Mouse (Mus musculus) urinary bladder, postnatal 10 days (tissue): ENCODE results near the gene Khdc1c.
"Not testable (repeated sequence)": the region's sequence is repeated elsewhere in the genome, so short reads cannot be mapped to it uniquely, and the experiment has no call there.

Source experiments
- DNase-seq: peaks from one replicate; pipeline ENCODE4 v3.0.0; 2022; ENCODE audit warnings: low spot score

Gene Khdc1c

DNA sequence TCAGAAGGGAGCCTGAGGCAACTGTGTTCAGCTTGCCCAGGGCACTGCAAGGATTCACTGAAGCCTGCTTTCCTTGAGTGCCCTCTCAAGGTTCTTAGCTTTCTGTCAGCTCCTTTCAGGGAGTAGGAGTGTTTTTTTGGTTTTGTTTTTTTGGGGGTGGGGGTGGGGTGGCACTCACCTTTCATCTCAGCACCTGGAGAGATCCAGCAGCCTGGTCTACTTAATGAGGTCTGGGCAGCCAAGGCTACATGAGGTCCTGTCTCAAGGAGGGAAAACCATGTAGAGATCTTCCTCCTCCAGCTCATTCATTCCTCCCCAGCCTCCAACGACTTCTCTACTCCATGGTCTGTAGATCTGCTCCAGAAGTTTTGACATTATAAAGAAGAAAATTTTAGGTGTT, at the start of gene Khdc1c:
Gene Khdc1c (plus strand): TSS at position 301 of the 400 bp plus-strand sequence.
- not testable (repeated sequence) for DNase-seq

DNA sequence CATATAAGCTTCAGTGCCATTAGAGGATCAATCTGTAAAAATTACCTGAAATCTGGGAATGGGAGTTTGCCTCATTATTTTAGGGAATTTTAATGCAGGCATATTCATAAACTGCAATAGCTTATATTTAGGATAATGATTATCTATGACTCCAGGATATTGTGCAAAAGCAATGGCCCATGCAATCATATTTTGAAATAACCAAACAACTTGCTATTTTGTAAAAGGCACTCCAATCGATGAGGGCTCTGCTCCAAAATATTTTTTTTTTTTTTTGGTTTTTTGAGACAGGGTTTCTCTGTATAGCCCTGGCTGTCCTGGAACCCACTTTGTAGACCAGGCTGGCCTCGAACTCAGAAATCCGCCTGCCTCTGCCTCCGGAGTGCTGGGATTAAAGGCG, 47.9 kb upstream of the Khdc1c start:
- not testable (repeated sequence) for DNase-seq

DNA sequence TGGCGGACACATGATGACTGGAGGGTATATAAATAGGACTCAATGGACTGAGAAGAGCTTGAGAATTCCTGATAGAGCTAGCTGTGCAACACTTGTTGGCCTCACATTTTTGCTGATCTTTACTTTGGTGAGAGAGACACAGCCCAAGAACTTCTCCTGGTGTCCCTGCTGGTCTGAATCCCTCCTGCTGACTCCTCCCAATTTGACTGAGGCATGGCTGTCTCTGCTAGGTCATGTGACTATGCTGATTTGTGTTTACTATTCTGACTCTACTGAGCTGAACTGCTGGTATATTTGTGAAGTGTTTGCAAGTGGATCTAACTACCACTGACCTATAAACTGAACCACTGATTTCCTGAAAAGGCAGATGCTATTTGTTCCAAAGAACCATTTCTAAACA, 46.5 kb upstream of the Khdc1c start:
- no peak for DNase-seq

DNA sequence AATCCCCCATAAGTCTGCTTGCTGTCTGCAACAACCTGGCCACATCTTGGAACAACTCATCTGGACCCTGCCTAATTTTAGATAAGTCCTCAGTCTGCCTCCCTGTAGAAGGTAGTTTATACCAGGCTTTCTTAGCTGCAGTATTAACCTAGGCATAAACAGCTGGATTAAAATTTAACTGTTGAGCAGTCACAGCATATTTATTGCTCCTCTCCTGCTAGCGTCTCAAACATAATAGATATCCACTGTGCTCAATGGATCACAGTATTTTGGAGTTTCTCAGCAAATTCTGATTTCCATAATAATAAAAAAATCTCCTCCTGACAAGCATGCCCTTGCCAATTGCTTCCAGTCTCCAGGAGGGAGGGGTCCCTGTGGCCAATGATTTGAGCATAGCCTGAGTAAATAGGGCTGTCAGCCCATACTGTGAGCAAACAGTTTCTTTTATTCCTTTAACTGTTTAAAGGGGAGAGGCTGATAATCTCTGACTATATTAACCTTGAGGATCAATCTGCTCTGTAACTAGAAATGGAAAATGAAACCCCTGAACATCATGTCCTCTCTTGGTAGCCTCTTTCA, 44.0 kb upstream of the Khdc1c start:
- DNase-seq, result no peak

DNA sequence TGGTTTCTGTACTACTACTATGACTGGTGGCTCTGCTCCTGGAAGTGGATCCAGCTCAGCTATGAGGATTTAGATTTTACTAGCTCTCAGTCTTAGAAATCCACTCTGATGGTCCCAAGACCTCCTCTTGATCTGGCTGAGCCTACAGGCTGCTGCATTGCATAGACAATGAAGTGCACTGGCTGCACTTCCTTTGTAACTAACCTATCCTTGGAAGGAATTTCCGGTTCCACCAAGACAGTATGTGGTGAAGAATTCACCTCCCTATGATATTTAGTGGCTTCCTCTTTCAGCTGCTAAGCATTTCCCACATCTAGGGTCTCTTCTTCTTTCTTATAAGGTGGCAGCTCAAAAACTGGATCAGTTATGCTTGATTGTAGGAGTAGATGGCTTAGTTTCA, 43.5 kb upstream of the Khdc1c start:
- no peak for DNase-seq

DNA sequence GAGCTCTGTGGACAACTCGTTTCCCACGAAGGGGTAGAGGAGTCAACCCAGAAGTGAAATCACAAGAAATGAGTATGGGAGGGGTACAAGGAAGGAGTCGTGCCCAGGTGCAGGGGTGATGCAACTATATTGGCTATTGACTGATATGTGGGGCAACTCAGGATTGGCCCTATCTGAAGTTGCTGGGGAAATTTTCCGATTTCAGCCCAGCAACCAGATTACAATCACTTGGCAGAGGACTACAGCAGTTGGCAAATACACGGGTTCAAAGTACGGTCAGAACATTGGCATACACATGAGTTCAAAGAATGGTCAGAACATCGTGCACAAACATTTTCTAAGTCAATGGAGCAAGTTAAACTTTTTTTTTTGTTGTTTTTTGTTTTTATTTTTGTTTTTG, 41.4 kb upstream of the Khdc1c start:
- DNase-seq, result no peak

DNA sequence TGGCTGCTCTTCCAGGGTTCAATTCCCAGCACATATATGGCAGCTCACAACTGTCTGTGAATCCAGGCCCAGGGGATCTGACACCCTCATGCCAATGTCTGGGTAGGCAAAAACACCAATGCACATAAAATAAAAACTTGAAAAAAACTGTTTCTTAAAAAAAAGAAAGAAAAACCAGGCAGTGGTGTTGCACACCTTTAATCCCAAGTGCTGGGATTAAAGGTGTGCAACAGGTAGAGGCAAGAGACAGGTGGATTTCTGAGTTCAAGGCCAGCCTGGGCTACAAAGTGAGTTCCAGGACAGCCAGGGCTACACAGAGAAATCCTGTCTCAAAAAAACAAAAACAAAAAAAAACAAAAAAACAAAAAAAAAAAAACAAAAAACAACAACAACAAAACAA, 37.0 kb upstream of the Khdc1c start:
- not testable (repeated sequence) for DNase-seq

DNA sequence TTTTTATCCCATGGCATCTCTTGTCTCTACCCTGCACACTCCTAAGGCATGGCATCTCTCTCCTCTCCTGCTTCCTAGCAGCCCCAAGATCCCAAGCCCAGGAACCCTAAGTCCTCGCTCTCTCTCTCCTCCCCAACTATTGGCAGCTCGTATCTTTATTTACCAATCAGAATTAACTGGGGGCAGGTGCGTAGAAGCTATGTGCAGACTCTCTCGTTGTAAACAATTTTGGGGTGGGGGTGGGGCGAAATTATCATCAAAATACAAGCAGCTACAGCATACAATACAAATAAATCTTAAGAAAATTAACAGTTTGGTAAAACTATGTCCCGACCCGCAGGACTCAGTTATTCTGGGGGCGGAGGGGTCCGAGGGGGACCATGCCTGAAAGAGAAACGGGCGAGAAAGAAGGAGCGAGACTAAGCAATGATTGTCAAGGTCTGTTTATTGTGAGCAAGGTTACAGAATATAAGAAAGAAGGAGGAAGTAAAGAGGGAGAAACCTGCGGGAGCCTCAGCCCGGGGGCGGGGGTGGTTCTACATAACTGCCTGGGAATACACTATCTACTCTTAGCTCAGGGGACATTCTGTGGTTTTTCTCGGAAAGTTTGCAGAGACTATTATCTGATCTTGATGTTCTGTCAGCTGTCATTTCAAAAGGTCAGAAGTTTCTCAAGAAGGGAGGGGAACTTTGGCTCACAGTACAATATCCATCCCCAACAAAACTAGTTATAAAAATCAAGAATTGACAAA, 34.7 kb upstream of the Khdc1c start:
- no peak for DNase-seq

DNA sequence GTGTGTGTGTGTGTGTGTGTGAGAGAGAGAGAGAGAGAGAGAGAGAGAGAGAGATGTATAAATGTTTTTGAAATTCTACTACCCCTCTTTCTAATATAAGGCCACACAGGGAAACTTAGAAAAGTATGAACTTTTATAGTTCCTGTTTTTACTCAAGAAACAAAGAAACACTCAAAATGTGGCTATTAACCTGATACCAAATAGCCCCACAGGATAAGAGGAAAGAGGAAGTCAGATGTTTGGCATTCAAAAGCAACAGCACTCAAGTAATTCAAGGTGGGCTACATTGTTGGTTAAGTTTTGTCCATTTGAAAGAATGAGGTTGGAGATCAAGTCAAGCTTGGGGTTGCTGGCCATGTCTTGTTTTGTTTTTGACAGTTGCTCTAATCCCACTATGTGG, 32.3 kb upstream of the Khdc1c start:
- no peak for DNase-seq

DNA sequence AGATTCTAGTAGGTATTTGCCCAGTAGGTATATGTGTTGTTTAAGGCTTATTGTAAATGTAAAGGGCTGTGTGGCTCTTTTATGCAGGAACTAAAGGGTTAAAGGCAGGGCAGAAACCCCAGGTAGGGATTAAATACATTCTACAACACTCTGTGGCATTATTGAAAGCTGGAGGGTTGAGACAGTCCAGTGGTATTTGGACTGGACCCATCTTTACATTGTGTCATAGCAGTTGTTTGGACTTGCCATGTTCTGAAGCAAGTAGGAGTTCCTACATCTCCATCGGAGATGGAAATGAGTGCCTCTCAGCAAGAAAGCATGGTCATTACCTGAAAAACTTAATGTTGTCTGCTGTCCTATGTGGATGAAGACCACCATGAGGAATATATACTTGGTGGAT, 27.4 kb upstream of the Khdc1c start:
- DNase-seq, result no peak

DNA sequence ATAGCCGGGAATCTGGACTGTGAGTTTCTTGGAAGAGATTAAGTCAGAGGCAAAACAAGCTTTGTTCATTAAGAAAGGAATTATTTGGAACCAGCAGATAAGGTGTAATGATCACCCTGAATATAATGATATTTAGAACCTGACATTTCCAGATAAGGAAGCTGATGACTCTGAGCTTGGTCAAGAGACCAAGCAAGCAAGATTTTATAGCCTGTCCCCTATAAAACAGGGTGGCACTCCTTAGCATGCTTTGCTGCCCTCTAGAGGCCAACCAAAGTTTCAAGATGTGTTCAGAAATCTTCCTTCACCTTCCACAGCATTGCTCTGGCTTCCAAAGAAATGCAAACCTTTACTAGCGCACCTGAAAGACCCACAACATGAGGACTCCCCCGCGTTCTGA, 23.9 kb upstream of the Khdc1c start:
- no peak for DNase-seq

DNA sequence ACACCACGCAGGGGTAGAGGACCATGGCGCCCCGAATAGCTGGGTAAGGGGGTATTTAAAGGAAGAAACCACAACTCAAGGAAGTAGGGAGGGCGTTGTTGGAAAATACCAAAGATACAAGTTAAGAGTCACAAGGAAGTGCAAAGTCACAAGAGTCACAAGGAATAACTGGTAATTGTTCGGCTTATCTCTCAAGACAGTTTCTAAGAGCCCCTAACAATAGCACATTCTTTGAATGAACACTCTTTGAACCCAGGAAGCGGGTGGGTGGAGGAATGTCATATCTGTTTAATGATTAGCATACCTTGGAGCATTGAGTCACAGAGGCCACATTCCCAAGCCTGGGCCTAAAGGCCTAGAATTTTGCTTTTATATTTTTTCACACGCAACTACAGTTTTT, 23.4 kb upstream of the Khdc1c start:
- DNase-seq, result not testable (repeated sequence)

DNA sequence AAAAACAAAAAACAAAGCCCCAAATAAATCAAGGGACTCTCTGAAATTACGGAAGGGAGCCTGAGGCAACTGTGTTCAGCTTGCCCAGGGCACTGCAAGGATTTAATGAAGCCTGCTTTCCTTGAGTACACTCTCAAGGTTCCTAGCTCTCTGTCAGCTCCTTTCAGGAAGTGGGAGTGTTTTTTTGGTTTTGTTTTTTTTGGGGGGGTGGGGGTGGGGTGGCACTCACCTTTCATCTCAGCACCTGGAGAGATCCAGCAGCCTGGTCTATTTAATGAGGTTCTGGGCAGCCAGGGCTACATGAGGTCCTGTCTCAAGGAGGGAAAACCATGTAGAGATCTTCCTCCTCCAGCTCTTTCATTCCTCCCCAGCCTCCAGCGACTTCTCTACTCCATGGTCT, 18.8 kb upstream of the Khdc1c start, which contains the start of gene Khdc1a:
Gene Khdc1a (plus strand): TSS at position 301 of the 400 bp plus-strand sequence.
- no peak for DNase-seq

DNA sequence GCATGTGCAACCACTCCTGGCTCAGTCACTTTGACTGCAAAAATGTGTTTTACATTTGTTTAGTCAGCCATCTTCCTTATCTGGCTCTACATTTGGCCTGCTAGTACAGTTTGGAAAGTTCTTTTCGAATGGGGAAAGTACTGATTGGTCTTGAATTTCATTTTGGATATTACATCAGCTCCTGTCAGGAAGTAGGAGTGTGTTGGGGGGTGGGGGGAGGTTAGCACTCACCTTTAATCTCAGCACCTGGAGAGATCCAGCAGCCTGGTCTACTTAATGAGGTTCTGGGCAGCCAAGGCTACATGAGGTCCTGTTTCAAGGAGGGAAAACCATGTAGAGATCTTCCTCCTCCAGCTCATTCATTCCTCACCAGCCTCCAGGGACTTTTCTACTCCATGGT, 15.1 kb downstream of the Khdc1c start, which contains the start of gene Khdc1b:
Gene Khdc1b (plus strand): TSS at position 301 of the 400 bp plus-strand sequence.
- no peak for DNase-seq

DNA sequence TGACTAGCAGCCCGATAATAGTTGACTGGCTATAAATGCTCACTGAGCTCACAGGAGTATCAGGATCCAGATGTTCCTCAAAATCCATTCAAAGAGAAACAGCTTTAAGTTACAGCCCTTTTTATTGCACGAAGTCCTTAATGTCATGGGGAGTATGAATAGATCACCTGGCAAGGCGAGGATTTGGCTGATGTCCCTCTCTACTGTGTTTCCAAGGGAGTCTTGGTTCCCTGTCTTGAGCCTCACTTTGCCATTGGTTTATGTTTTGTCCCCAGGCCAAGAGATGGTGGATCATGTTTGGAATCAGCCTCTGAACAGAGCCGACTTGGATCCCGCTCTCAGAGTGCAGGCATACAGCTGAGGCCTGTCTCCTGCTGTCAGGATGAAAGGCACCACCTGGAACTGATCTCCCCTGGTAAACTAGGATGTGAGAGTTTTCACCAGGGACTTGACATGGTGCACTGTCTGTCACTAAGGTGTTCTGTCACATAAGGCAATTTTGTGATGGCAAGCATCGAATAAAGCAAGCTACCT, 23.1 kb downstream of the Khdc1c start:
- no peak for DNase-seq

DNA sequence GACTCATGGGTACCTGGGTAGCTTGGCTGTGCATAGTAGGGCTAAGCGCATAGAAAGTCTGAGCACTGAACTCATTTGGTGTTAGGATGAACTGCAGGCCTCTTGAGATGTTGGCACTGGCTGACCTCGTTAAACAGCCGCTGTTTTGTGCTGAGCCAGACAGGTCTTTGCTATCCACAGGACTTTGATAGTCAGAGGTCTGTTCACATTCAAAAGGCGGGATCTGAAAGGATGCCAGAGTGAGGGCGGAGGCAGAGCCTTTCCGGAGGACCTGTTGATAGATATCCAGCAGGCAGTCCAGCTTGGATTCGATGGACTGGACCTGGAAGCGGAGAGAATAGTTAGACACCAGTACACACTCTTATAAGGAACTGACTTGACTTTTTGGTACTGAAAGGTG, 34.7 kb downstream of the Khdc1c start:
- no peak for DNase-seq

DNA sequence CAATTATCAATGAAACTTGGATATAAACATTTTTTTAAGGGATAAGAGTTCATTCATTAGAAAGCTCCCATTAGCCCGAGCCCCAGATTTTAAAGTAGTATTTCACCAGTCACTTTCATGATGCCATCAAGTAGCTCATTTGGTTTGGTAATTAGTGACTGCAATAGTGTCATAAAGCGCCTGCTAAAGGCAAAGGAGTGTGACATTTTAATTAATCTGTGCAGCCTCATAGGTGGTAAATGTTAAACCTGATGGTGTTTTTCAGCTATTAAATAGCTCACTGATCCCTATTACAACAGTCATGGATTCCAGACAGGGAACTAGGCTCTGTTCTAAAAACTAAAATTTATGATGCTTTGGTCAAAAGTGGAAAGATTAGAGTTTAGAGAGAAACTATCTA, 39.1 kb downstream of the Khdc1c start:
- no peak for DNase-seq

DNA sequence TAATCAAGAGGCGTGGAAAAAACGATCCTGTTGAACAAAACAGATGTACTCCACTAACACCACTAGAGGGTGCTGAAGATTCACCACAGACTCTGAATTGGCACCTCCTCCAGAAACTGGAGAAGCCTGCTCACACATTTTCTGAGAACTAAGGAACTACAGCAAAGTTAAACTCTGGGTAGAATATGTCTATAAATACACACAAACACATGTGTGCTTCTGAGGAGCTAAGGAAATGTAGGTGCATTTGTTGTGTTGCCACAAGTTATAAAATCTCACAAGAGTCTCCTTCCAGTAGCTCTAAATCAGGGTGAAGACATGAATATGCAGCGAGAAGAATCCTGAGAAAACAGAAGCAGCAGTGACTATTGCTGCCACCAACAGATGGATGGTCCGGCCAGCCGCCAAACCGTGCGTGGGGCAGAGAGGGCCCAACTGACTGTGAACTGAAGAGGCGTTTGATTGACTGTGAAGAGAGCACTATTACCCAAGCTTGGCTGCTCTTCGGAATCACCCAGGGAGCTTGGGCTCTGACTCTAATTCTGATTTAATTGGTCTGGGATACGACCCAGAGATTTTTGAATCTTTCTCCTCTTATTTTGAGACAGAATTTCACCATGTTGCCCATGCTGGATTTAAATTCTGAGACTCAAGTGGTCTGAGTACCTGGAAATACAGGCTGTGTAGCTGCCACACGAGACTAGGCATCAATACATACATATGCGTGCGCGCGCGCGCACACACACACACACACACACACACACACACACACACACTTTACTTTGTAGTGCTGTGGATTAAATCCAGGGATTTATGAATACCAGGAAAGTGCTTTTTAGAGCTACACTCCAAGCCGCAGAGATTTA, 43.4 kb downstream of the Khdc1c start:
- no peak for DNase-seq

DNA sequence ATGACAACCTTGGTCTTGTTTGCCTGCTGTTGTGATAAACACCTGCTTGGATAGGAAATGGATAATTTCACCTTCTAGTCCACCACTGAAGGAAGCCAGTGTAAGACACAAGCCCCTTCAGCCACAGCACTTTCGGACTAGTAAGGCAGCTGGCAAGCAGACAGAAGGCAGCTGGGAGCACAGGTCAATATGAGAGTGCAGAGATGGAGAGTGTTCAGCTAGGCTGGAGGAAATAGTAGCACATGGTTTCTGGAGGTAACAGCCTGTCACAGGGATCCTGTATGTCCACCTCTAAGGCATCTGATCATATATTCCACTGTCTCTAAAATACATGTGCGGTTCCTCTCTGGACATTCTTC, 44.0 kb downstream of the Khdc1c start:
- no peak for DNase-seq

DNA sequence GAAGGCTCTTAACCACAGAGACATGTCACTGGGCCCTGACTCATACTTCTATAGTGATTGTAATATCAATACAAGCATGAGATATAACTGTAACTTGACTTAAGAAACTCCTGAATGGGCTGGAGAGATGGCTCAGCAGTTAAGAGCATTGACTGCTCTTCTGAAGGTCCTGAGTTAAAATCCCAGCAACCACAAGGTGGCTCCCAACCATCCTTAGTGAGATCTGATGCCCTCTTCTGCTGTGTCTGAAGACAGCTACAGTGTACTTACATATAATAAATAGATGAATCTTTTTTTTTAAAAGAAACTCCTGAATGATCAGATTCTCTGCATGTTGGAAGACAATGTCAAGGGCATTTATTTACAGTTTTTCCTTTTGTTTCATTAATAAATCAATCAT, 51.2 kb downstream of the Khdc1c start:
- no peak for DNase-seq
